Mouse (Mus musculus) ES-E14 (cell line): ENCODE data around the gene Gm21761. TPM values are rescaled to one million over a fixed set of nuclear protein-coding genes. Genes with fewer than 3 reads are reported as not detected.
A peak's percentile ranks its signal among the peaks of the same experiment; 100 is the strongest.
"Not testable (repeated sequence)": the region's sequence is repeated elsewhere in the genome, so short reads cannot be mapped to it uniquely, and the experiment has no call there.

Experiments
- DNase-seq: peaks from one replicate; pipeline ENCODE4 v3.0.0-alpha.2; 2013; ENCODE audit warnings: low read depth, low spot score
- H3K27ac ChIP-seq: 2 replicates; pipeline ENCODE4 v1.5.1; 2012; ENCODE audit warnings: low read depth, mild to moderate bottlenecking, low read length, moderate library complexity, mixed read lengths; ENCODE audit not compliant: poor library complexity, insufficient read depth, severe bottlenecking
- H3K36me3 ChIP-seq: 2 replicates; pipeline ENCODE4 v1.6.1; 2012; ENCODE audit warnings: mild to moderate bottlenecking, low read length, moderate library complexity, mixed read lengths; ENCODE audit not compliant: control insufficient read depth, poor library complexity, insufficient read depth, severe bottlenecking
- H3K4me1 ChIP-seq, 2 experiments: fragments of 150-350 bp in 1 of 2; sonication (generic) in 1 of 2; 2 replicates each; pipeline ENCODE4 v1.6.1; 2012; ENCODE audit warnings: low read length in 2 of 2, mild to moderate bottlenecking in 1 of 2, mixed read lengths in 1 of 2; ENCODE audit not compliant: control insufficient read depth in 2 of 2, insufficient read depth in 2 of 2, poor library complexity in 1 of 2
- H3K4me3 ChIP-seq, 2 experiments: fragments of 150-350 bp in 1 of 2; sonication (generic) in 1 of 2; 2 replicates each; pipeline ENCODE4 v1.5.1; 2012; ENCODE audit warnings: low read length in 2 of 2, low read depth in 1 of 2, mild to moderate bottlenecking in 1 of 2, mixed read lengths in 1 of 2; ENCODE audit not compliant: insufficient read depth in 1 of 2, poor library complexity in 1 of 2, severe bottlenecking in 1 of 2
- H3K9ac ChIP-seq: 2 replicates; pipeline ENCODE4 v1.6.1; 2012; ENCODE audit warnings: low read depth, mild to moderate bottlenecking, low read length, mixed read lengths; ENCODE audit not compliant: poor library complexity, insufficient read depth, severe bottlenecking
- H3K9me3 ChIP-seq: fragments of 150-350 bp; sonication (generic); 2 replicates; pipeline ENCODE4 v1.6.1; 2012; ENCODE audit warnings: low read depth, mild to moderate bottlenecking, low read length; ENCODE audit not compliant: control insufficient read depth, insufficient read depth
- in situ Hi-C, 2 experiments: fragments of 600-800 bp; cut with MboI; formaldehyde crosslinking; loops; one replicate each; pipeline ENCODE4 v1.15.1; 2025; ENCODE audit warnings: low sequenced_read_pairs in 2 of 2, inconsistent platforms in 1 of 2; ENCODE audit not compliant: unreplicated experiment in 2 of 2
- total RNA-seq: library from RNA; depleted of rRNA; stranded (reverse); fragments of 300-350 nt; gene quantifications from 2 replicates; pipeline ENCODE4 v1.2.3, GENCODE M21; 2012

The Gm21761 gene
- total RNA-seq, 1 experiment: 158 TPM

- DNase-seq, H3K27ac ChIP-seq, H3K4me1 ChIP-seq, H3K36me3 ChIP-seq, H3K9ac ChIP-seq, H3K9me3 ChIP-seq, H3K4me3 ChIP-seq, in situ Hi-C loops: not testable (repeated sequence)
Measured at GRCm38 (mm10) chr13:119950706-119951105, 21.6 kb upstream of the Gm21761 start, which contains the start of gene B020031M17Rik. TSS of gene B020031M17Rik (minus strand) at chr13:119950806.

GRCm38 (mm10) chr13:119924597-119925340 is 4.3 kb downstream of the Gm21761 start:
- DNase-seq, in situ Hi-C loops, H3K27ac ChIP-seq, H3K36me3 ChIP-seq, H3K9ac ChIP-seq, H3K4me3 ChIP-seq, H3K9me3 ChIP-seq, H3K4me1 ChIP-seq: not testable (repeated sequence)

GRCm38 (mm10) chr13:119916966-119917722 is 11.9 kb downstream of the Gm21761 start:
- H3K9ac ChIP-seq, in situ Hi-C loops, H3K27ac ChIP-seq, DNase-seq, H3K4me1 ChIP-seq, H3K9me3 ChIP-seq, H3K36me3 ChIP-seq, H3K4me3 ChIP-seq: not testable (repeated sequence)

- H3K4me3 ChIP-seq, H3K27ac ChIP-seq, H3K9ac ChIP-seq, DNase-seq, in situ Hi-C loops, H3K4me1 ChIP-seq, H3K36me3 ChIP-seq, H3K9me3 ChIP-seq: not testable (repeated sequence)
Measured at GRCm38 (mm10) chr13:119916449-119916848, 12.6 kb downstream of the Gm21761 start.

GRCm38 (mm10) chr13:119898549-119898948 is 30.5 kb downstream of the Gm21761 start:
- H3K4me3 ChIP-seq, H3K9ac ChIP-seq, H3K36me3 ChIP-seq, in situ Hi-C loops, H3K9me3 ChIP-seq, DNase-seq, H3K4me1 ChIP-seq, H3K27ac ChIP-seq: not testable (repeated sequence)

- in situ Hi-C loops, H3K36me3 ChIP-seq, H3K4me1 ChIP-seq, H3K4me3 ChIP-seq, H3K27ac ChIP-seq, DNase-seq, H3K9me3 ChIP-seq, H3K9ac ChIP-seq: not testable (repeated sequence)
Measured at GRCm38 (mm10) chr13:119894685-119895084, 34.4 kb downstream of the Gm21761 start, which contains the start of gene Tcstv1. TSS of gene Tcstv1 (minus strand) at chr13:119894785.

GRCm38 (mm10) chr13:119886896-119887295 is 42.2 kb downstream of the Gm21761 start:
- not testable (repeated sequence) for H3K27ac ChIP-seq, H3K9ac ChIP-seq, H3K36me3 ChIP-seq, H3K4me1 ChIP-seq, H3K4me3 ChIP-seq, H3K9me3 ChIP-seq
- in situ Hi-C loops: loop anchor here in 1 of 2 experiments (5.0 kb wide), 1 partner anchor 285 kb away; the partner anchor contains the start of gene Gm21818
- peak; percentile 31 for DNase-seq

GRCm38 (mm10) chr13:119864395-119864999 is 64.6 kb downstream of the Gm21761 start:
- H3K36me3 ChIP-seq, H3K9me3 ChIP-seq, H3K4me3 ChIP-seq, H3K4me1 ChIP-seq, H3K27ac ChIP-seq, H3K9ac ChIP-seq, in situ Hi-C loops, DNase-seq: not testable (repeated sequence)
